Mouse (Mus musculus) activated CD4-positive, CD25-positive, alpha-beta regulatory T cell, adult 4 months (primary cell): Measurements from ENCODE around the gene Vmn1r123. TPM values are rescaled to one million over a fixed set of nuclear protein-coding genes. Genes with fewer than 3 reads are reported as not detected.
"Not testable (repeated sequence)": the region's sequence is repeated elsewhere in the genome, so short reads cannot be mapped to it uniquely, and the experiment has no call there.

Experiments
- ATAC-seq: one replicate; pipeline ENCODE4 v1.8.0; 2017
- polyA plus RNA-seq, 2 experiments: library from polyadenylated mRNA; unstranded; fragments of 100-300 nt; shearing (Covaris generic); gene quantifications; one replicate each; pipeline ENCODE4 v1.2.1; 2017

The Vmn1r123 gene
- not detected for polyA plus RNA-seq

DNA sequence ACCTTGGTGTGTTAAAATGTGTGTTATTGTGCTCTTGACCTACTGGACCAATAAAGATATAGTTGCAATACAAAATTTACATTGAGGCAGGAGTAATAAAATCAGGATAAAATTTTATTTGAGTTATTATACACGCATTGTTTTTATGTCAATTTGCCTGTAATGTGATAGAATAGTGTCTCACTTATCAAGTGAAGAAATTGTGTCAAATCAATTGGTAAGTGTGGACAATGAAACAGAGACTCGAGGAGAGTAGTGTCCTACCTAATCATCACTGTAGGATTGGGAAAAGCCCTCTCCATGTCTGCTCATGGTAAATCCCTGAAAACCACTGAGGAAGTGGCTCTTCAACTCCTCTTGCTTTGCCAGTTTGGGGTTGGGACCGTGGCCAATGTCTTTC, at the start of gene Vmn1r123:
Gene Vmn1r123 (plus strand): TSS at position 301 of the 400 bp plus-strand sequence.
- ATAC-seq, result not testable (repeated sequence)

DNA sequence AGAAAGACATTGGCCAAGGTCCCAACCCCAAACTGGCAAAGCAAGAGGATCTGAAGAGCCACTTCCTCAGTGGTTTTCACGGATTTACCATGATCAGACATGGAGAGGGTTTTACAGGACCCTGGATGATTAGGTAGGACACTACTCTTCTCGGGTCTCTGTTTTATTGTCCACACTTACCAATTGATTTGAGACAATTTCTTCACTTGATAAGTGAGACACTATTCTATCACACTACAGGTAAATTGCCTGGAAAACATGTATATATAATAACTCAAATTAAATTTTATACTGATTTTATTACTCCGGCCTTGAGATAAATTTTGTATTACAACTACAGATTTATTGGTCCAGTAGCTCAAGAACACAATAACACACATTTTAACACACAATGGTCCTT, 28.0 kb upstream of the Vmn1r123 start, which contains the start of gene Vmn1r122:
Gene Vmn1r122 (minus strand): TSS at position 101 of the 400 bp plus-strand sequence.
- not testable (repeated sequence) for ATAC-seq

DNA sequence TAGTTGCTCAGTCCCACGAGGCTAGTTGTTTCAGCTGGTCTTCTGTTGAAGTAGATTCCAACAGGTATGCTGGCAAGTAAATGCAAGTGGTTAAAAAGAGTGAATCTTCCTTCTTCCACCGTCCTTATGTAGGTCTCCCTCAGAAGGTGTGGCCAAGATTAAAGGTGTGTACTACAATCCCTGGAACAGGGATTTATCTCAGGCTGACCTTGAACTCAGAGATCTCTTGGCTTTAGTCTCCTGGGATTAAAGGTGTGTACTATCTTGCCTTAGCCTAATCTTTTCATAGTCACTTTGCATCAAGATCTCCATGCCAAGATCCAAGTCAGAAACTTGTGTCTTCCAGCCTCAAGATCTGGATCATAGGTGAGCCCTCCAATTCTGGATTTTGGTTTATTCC, 28.3 kb downstream of the Vmn1r123 start, which contains the start of gene Gm5157:
Gene Gm5157 (minus strand): TSS at position 101 of the 400 bp plus-strand sequence.
- ATAC-seq, result not testable (repeated sequence)

Other genes starting within 250 kb of the Vmn1r123 start
- gene Vmn1r118, start 249.8 kb upstream of the Vmn1r123 start, polyA plus RNA-seq, result not detected
- gene Vmn1r119, start 149.7 kb upstream of the Vmn1r123 start, polyA plus RNA-seq, result not detected
- gene Vmn1r120, start 108.4 kb upstream of the Vmn1r123 start, polyA plus RNA-seq, result not detected
- not detected for gene Vmn1r121, start 63.7 kb upstream of the Vmn1r123 start, polyA plus RNA-seq
- not detected for gene Vmn1r122, start 28.1 kb upstream of the Vmn1r123 start, polyA plus RNA-seq
- not detected for gene Gm5157, start 28.2 kb downstream of the Vmn1r123 start, polyA plus RNA-seq
- not detected for gene Vmn1r124, start 98.4 kb downstream of the Vmn1r123 start, polyA plus RNA-seq
- not detected for gene Vmn1r125, start 110.0 kb downstream of the Vmn1r123 start, polyA plus RNA-seq
- gene Vmn1r126, start 139.3 kb downstream of the Vmn1r123 start, polyA plus RNA-seq, result not detected
- not detected for gene Vmn1r127, start 157.7 kb downstream of the Vmn1r123 start, polyA plus RNA-seq
- not detected for gene Vmn1r128, start 187.2 kb downstream of the Vmn1r123 start, polyA plus RNA-seq
- gene Vmn1r129, start 199.1 kb downstream of the Vmn1r123 start, polyA plus RNA-seq, result not detected